Mouse (Mus musculus): ENCODE results near the gene Dirc2. TPM values are rescaled to one million over a fixed set of nuclear protein-coding genes. Genes with fewer than 3 reads are reported as not detected.

The Dirc2 gene
- polyA plus RNA-seq, 1 experiment from 2014 or later, result 8.0 TPM

GRCm38 (mm10) chr16:35715771-35716170 is 53.4 kb downstream of the Dirc2 start:
- no peak for DNase-seq (ENCODE audit: low spot score)
- ATAC-seq (replicated peaks; ENCODE audit: low FRiP score), result no peak
- WGBS, result 78% methylated on average over 5 of the region's 5 CpGs

DNA sequence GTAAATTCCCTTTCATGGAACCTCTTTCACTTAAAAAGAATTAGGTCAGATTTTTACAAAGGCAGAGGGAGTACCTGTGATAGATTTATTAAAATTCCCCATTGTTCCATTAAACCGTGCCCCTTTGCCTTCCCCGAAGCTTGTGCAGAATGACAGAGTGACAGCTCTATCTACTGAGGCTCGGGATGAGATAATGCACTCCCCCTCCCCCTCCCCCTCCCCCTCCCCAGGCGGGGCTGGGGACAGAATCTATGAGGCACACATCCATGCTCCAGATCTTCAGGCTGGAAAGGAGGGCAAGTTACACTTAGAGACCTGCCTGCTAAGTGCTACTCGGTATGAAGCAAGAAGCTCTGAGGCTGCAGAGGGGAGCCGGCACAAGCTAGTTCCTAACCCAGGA is 53.8 kb downstream of the Dirc2 start:
- 45% methylated on average over 6 of the region's 6 CpGs for WGBS
- Histone ChIP-seq H3K4me3 (ENCODE audit: low read depth, low read length) (no peak overlapping the region), H3K27ac (ENCODE audit: low read depth, low read length) (no peak overlapping the region), H3K36me3 (ENCODE audit: control insufficient read depth, insufficient read depth, low read length) (0 out of 2 replicates have a peak, but pooled peaks cover 3% of the 10 kb centered on the region), H3K4me1 (replicated peaks; ENCODE audit: control insufficient read depth, insufficient read depth, low read length) (no peaks in the 10 kb centered on the region), H3K9me3 (ENCODE audit: control insufficient read depth, low read length) (no peaks in the 10 kb centered on the region), H3K9ac (ENCODE audit: low read depth, low read length) (no peak overlapping the region), H3K4me2 (no peak overlapping the region), H3K27me3 (replicated peaks; ENCODE audit: control insufficient read depth, insufficient read depth, low read length) (no peaks in the 10 kb centered on the region)
- no peak for DNase-seq (ENCODE audit: low spot score)
- ATAC-seq (replicated peaks; ENCODE audit: low FRiP score), result no peak

More at GRCm38 (mm10) chr16:35715771-35716170, 53.4 kb downstream of the Dirc2 start:
- H3K4me1 ChIP-seq (replicated peaks; ENCODE audit: control insufficient read depth, insufficient read depth, low read length), result no peaks in the 10 kb centered on the region
- H3K27ac ChIP-seq (ENCODE audit: low read depth, low read length), result no peak overlapping the region
- H3K4me2 ChIP-seq, result no peak overlapping the region
- H3K9me3 ChIP-seq (ENCODE audit: control insufficient read depth, low read length), result no peaks in the 10 kb centered on the region
- no peak overlapping the region for H3K9ac ChIP-seq (ENCODE audit: low read depth, low read length)
- 0 out of 2 replicates have a peak, but pooled peaks cover 3% of the 10 kb centered on the region for H3K36me3 ChIP-seq (ENCODE audit: control insufficient read depth, insufficient read depth, low read length)
- H3K4me3 ChIP-seq (ENCODE audit: low read depth, low read length), result no peak overlapping the region
- no peaks in the 10 kb centered on the region for H3K27me3 ChIP-seq (replicated peaks; ENCODE audit: control insufficient read depth, insufficient read depth, low read length)

DNA sequence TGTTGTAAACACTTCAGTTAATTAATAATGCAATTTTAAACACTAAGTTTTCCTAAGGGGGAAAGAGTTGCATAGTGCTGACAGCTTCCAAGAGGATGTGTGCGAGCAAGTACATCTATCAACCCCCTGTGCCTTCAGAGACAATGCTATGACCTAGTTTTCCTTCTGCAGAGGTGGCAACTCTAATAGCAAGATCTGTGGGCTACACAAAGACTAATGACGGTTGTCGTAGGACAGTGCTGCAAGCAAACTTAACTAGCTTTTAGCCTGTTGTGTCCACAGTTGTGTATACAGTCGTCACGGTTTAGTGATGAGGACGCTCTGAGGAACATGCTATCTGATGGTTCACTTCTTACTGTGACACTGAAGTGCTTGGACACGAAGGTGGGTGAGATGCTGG is 54.5 kb downstream of the Dirc2 start:
- H3K4me3 ChIP-seq (ENCODE audit: low read depth, low read length), result no peak overlapping the region
- no peak overlapping the region for H3K4me2 ChIP-seq
- H3K4me1 ChIP-seq (replicated peaks; ENCODE audit: control insufficient read depth, insufficient read depth, low read length), result no peaks in the 10 kb centered on the region
- WGBS, result 81% methylated on average over 7 of the region's 7 CpGs
- no peak overlapping the region for H3K27ac ChIP-seq (ENCODE audit: low read depth, low read length)
- ATAC-seq (replicated peaks; ENCODE audit: low FRiP score), result no peak
- H3K27me3 ChIP-seq (replicated peaks; ENCODE audit: control insufficient read depth, insufficient read depth, low read length), result no peaks in the 10 kb centered on the region
- no peak for DNase-seq (ENCODE audit: low spot score)
- 0 out of 2 replicates have a peak, but pooled peaks cover 3% of the 10 kb centered on the region for H3K36me3 ChIP-seq (ENCODE audit: control insufficient read depth, insufficient read depth, low read length)
- no peaks in the 10 kb centered on the region for H3K9me3 ChIP-seq (ENCODE audit: control insufficient read depth, low read length)
- no peak overlapping the region for H3K9ac ChIP-seq (ENCODE audit: low read depth, low read length)

GRCm38 (mm10) chr16:35713606-35714005 is 55.5 kb downstream of the Dirc2 start:
- Histone ChIP-seq H3K27me3 (replicated peaks; ENCODE audit: control insufficient read depth, insufficient read depth, low read length) (no peaks in the 10 kb centered on the region), H3K4me3 (ENCODE audit: low read depth, low read length) (no peak overlapping the region), H3K4me1 (replicated peaks; ENCODE audit: control insufficient read depth, insufficient read depth, low read length) (no peaks in the 10 kb centered on the region), H3K27ac (ENCODE audit: low read depth, low read length) (no peak overlapping the region), H3K36me3 (ENCODE audit: control insufficient read depth, insufficient read depth, low read length) (0 out of 2 replicates have a peak, but pooled peaks cover 3% of the 10 kb centered on the region), H3K9ac (ENCODE audit: low read depth, low read length) (no peak overlapping the region), H3K9me3 (ENCODE audit: control insufficient read depth, low read length) (no peaks in the 10 kb centered on the region), H3K4me2 (no peak overlapping the region)
- no peak for DNase-seq (ENCODE audit: low spot score)
- WGBS, result 77% methylated on average over 7 of the region's 7 CpGs
- ATAC-seq (replicated peaks; ENCODE audit: low FRiP score), result no peak

GRCm38 (mm10) chr16:35711004-35711403 is 58.2 kb downstream of the Dirc2 start:
- Histone ChIP-seq H3K27me3 (replicated peaks; ENCODE audit: control insufficient read depth, insufficient read depth, low read length) (no peaks in the 10 kb centered on the region), H3K4me1 (replicated peaks; ENCODE audit: control insufficient read depth, insufficient read depth, low read length) (no peaks in the 10 kb centered on the region), H3K9me3 (ENCODE audit: control insufficient read depth, low read length) (no peaks in the 10 kb centered on the region), H3K4me2 (no peak overlapping the region), H3K36me3 (ENCODE audit: control insufficient read depth, insufficient read depth, low read length) (no peaks in the 10 kb centered on the region), H3K27ac (ENCODE audit: low read depth, low read length) (no peak overlapping the region), H3K9ac (ENCODE audit: low read depth, low read length) (no peak overlapping the region), H3K4me3 (ENCODE audit: low read depth, low read length) (no peak overlapping the region)
- DNase-seq (ENCODE audit: low spot score), result no peak
- 64% methylated on average over 7 of the region's 7 CpGs for WGBS
- ATAC-seq (replicated peaks; ENCODE audit: low FRiP score), result no peak

GRCm38 (mm10) chr16:35707004-35707403 is 62.2 kb downstream of the Dirc2 start:
- ATAC-seq (replicated peaks; ENCODE audit: low FRiP score) (no peak), DNase-seq (ENCODE audit: low spot score) (no peak)
- no peaks in the 10 kb centered on the region for H3K4me1 ChIP-seq (replicated peaks; ENCODE audit: control insufficient read depth, insufficient read depth, low read length)
- no peak overlapping the region for H3K4me2 ChIP-seq
- H3K9me3 ChIP-seq (ENCODE audit: control insufficient read depth, low read length), result no peaks in the 10 kb centered on the region
- 82% methylated on average over 5 of the region's 5 CpGs for WGBS
- no peaks in the 10 kb centered on the region for H3K36me3 ChIP-seq (ENCODE audit: control insufficient read depth, insufficient read depth, low read length)
- H3K9ac ChIP-seq (ENCODE audit: low read depth, low read length), result no peak overlapping the region
- H3K27me3 ChIP-seq (replicated peaks; ENCODE audit: control insufficient read depth, insufficient read depth, low read length), result no peaks in the 10 kb centered on the region
- H3K4me3 ChIP-seq (ENCODE audit: low read depth, low read length), result no peak overlapping the region
- no peak overlapping the region for H3K27ac ChIP-seq (ENCODE audit: low read depth, low read length)

GRCm38 (mm10) chr16:35704796-35705195 is 64.4 kb downstream of the Dirc2 start:
- no peak for DNase-seq (ENCODE audit: low spot score)
- Histone ChIP-seq H3K27ac (ENCODE audit: low read depth, low read length) (no peak overlapping the region), H3K9me3 (ENCODE audit: control insufficient read depth, low read length) (no peaks in the 10 kb centered on the region), H3K4me2 (no peak overlapping the region), H3K27me3 (replicated peaks; ENCODE audit: control insufficient read depth, insufficient read depth, low read length) (no peaks in the 10 kb centered on the region), H3K4me3 (ENCODE audit: low read depth, low read length) (no peak overlapping the region), H3K9ac (ENCODE audit: low read depth, low read length) (no peak overlapping the region), H3K4me1 (replicated peaks; ENCODE audit: control insufficient read depth, insufficient read depth, low read length) (no peaks in the 10 kb centered on the region), H3K36me3 (ENCODE audit: control insufficient read depth, insufficient read depth, low read length) (no peaks in the 10 kb centered on the region)
- WGBS, result 84% methylated on average over 14 of the region's 14 CpGs
- no peak for ATAC-seq (replicated peaks; ENCODE audit: low FRiP score)

- H3K36me3 ChIP-seq (ENCODE audit: control insufficient read depth, insufficient read depth, low read length), result no peaks in the 10 kb centered on the region
- no peak for DNase-seq (ENCODE audit: low spot score)
- H3K4me2 ChIP-seq, result no peak overlapping the region
- no peak overlapping the region for H3K4me3 ChIP-seq (ENCODE audit: low read depth, low read length)
- H3K27ac ChIP-seq (ENCODE audit: low read depth, low read length), result no peak overlapping the region
- H3K9ac ChIP-seq (ENCODE audit: low read depth, low read length), result no peak overlapping the region
- H3K9me3 ChIP-seq (ENCODE audit: control insufficient read depth, low read length), result no peaks in the 10 kb centered on the region
- no peaks in the 10 kb centered on the region for H3K27me3 ChIP-seq (replicated peaks; ENCODE audit: control insufficient read depth, insufficient read depth, low read length)
- no peak for ATAC-seq (replicated peaks; ENCODE audit: low FRiP score)
- no peaks in the 10 kb centered on the region for H3K4me1 ChIP-seq (replicated peaks; ENCODE audit: control insufficient read depth, insufficient read depth, low read length)
- 83% methylated on average over 16 of the region's 16 CpGs for WGBS
These were observed 65.1 kb downstream of the Dirc2 start for GRCm38 (mm10) chr16:35703763-35704679.

- no peak for ATAC-seq (replicated peaks; ENCODE audit: low FRiP score)
- H3K4me3 ChIP-seq (ENCODE audit: low read depth, low read length), result no peak overlapping the region
- no peaks in the 10 kb centered on the region for H3K27me3 ChIP-seq (replicated peaks; ENCODE audit: control insufficient read depth, insufficient read depth, low read length)
- H3K36me3 ChIP-seq (ENCODE audit: control insufficient read depth, insufficient read depth, low read length), result no peaks in the 10 kb centered on the region
- no peaks in the 10 kb centered on the region for H3K9me3 ChIP-seq (ENCODE audit: control insufficient read depth, low read length)
- DNase-seq (ENCODE audit: low spot score), result no peak
- H3K4me1 ChIP-seq (replicated peaks; ENCODE audit: control insufficient read depth, insufficient read depth, low read length), result no peaks in the 10 kb centered on the region
- WGBS, result 75% methylated on average over 11 of the region's 11 CpGs
- H3K4me2 ChIP-seq, result no peak overlapping the region
- H3K27ac ChIP-seq (ENCODE audit: low read depth, low read length), result no peak overlapping the region
- H3K9ac ChIP-seq (ENCODE audit: low read depth, low read length), result no peak overlapping the region
These were observed 67.3 kb downstream of the Dirc2 start for GRCm38 (mm10) chr16:35701823-35702222.

Measured in liver, embryonic 11.5 days (tissue).